Mouse (Mus musculus): ENCODE measurements around the gene Gm9044. TPM values are rescaled to one million over a fixed set of nuclear protein-coding genes. Genes with fewer than 3 reads are reported as not detected.

Gene Gm9044
- polyA plus RNA-seq, 1 experiment from 2014 or later, result not detected

Other genes starting within 250 kb of the Gm9044 start
- 17.9 and 19.6 TPM in 2 replicates for gene Mdm1, start 190.6 kb downstream of the Gm9044 start, polyA plus RNA-seq (2016; fragmentation: Nextera tagmentation; extraction: Ambion mirVana)
- not detected in 2 replicates for gene Il22, start 127.5 kb downstream of the Gm9044 start, polyA plus RNA-seq (2016; fragmentation: Nextera tagmentation; extraction: Ambion mirVana)
- gene Gm32717, start 91.6 kb downstream of the Gm9044 start, polyA plus RNA-seq (2016; fragmentation: Nextera tagmentation; extraction: Ambion mirVana), result not detected in 2 replicates
- not detected in 2 replicates for gene Gm32802, start 73.7 kb downstream of the Gm9044 start, polyA plus RNA-seq (2016; fragmentation: Nextera tagmentation; extraction: Ambion mirVana)
- gene Iltifb, start 37.4 kb downstream of the Gm9044 start, polyA plus RNA-seq (2016; fragmentation: Nextera tagmentation; extraction: Ambion mirVana), result not detected in 2 replicates
- not detected in 2 replicates for gene Gm9040, start 5.4 kb downstream of the Gm9044 start, polyA plus RNA-seq (2016; fragmentation: Nextera tagmentation; extraction: Ambion mirVana)
- 0.05 TPM in 1 of 2 replicates, not detected in the other for gene Gm9045, start 5.4 kb upstream of the Gm9044 start, polyA plus RNA-seq (2016; fragmentation: Nextera tagmentation; extraction: Ambion mirVana)
- gene Gm9046, start 10.8 kb upstream of the Gm9044 start, polyA plus RNA-seq (2016; fragmentation: Nextera tagmentation; extraction: Ambion mirVana), result not detected in 2 replicates
- not detected in 2 replicates for gene Gm9048, start 16.3 kb upstream of the Gm9044 start, polyA plus RNA-seq (2016; fragmentation: Nextera tagmentation; extraction: Ambion mirVana)
- 0.05 TPM in 1 of 2 replicates, not detected in the other for gene Gm9049, start 21.7 kb upstream of the Gm9044 start, polyA plus RNA-seq (2016; fragmentation: Nextera tagmentation; extraction: Ambion mirVana)
- gene Ifng, start 108.6 kb upstream of the Gm9044 start, polyA plus RNA-seq (2016; fragmentation: Nextera tagmentation; extraction: Ambion mirVana), result not detected in 2 replicates